24 mouse cellular contexts compared by ENCODE assay signal in the genomic region with DNA sequence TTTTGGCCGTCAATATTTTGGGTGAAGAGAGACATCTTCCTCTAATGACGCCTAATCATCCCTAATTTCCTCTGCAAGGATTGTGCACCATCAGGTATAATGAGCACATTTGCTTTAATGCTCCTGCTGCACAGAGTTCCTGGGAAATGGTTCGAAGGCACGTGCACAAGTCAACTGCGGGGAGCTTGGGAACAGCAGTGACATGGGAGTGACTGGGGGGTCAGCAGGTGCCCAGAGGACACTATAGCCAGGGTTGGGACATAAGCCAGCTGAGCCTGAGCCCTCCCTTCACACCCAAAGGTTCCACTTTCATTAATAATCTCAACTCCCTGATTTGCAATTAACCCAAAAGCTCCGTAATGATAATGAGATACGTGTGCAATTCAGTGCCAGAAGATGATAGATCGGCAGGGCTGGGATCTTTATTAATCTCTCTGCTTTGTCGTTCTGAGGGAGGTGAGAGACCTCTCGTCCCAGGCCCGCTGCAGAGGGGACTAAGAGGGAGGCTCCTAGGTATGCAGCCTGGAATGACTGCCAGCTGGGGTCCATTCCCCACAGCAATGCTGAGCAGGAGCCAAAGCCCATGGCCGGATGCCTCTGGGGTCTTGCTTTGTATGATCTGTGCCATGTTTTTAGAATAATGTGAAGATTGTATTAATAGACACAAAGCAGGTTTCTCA.
DNase-seq lines count a peak whose midpoint lies in the region; ATAC-seq and TF ChIP-seq lines count a peak whose summit lies in the region.
"Had no signal": no experiment of that assay in that cellular context is flagged by ENCODE, and none has a peak within 500 bp of the region (broad histone marks: within the 10 kb centered on the region; RNA-seq: fewer than 3 reads in every experiment).

No protein-coding gene starts in this region.

- ATAC-seq in midbrain, embryonic 13.5 days = no peak
- ATAC-seq in midbrain, embryonic 16.5 days = no peak
- peak; percentile 69; the same call in 1 of the 2 replicates for ATAC-seq in hindbrain, embryonic 12.5 days (ENCODE audit: low FRiP score)
- ATAC-seq in hindbrain, postnatal 0 days = no peak
- ATAC-seq: CD4-positive, CD25-positive, alpha-beta regulatory T cell, adult 4 months; intestine, postnatal 0 days had no signal

- no peak overlapping the region for H3K9ac ChIP-seq in midbrain, embryonic 13.5 days (replicated peaks)
- H3K9ac ChIP-seq in midbrain, embryonic 16.5 days (ENCODE audit: low read depth, low read length) = no peak overlapping the region
- H3K9ac ChIP-seq in hindbrain, embryonic 12.5 days = no peak overlapping the region
- no peak overlapping the region for H3K9ac ChIP-seq in hindbrain, postnatal 0 days (replicated peaks; ENCODE audit: low read length)
- H3K9ac ChIP-seq: limb, embryonic 13.5 days; lung, embryonic 15.5 days had no signal

- no peak overlapping the region for H3K4me2 ChIP-seq in midbrain, embryonic 13.5 days (replicated peaks)
- H3K4me2 ChIP-seq in midbrain, embryonic 16.5 days (ENCODE audit: low read length) = no peak overlapping the region
- no peak overlapping the region for H3K4me2 ChIP-seq in hindbrain, embryonic 12.5 days (replicated peaks)
- no peak overlapping the region for H3K4me2 ChIP-seq in hindbrain, postnatal 0 days (ENCODE audit: low read depth, low read length)
- H3K4me2 ChIP-seq: limb, embryonic 13.5 days; liver, embryonic 11.5 days; lung, embryonic 15.5 days; midbrain, embryonic 11.5 days had no signal

- H3K9me3 ChIP-seq in midbrain, embryonic 13.5 days = no peaks in the 10 kb centered on the region
- H3K9me3 ChIP-seq in midbrain, embryonic 16.5 days (replicated peaks; ENCODE audit: control insufficient read depth, low read length, poor library complexity, severe bottlenecking) = no peaks in the 10 kb centered on the region
- no peaks in the 10 kb centered on the region for H3K9me3 ChIP-seq in hindbrain, embryonic 10.5 days
- H3K9me3 ChIP-seq in hindbrain, embryonic 12.5 days (replicated peaks) = no peaks in the 10 kb centered on the region
- no peaks in the 10 kb centered on the region for H3K9me3 ChIP-seq in hindbrain, postnatal 0 days (ENCODE audit: low read length)
- H3K9me3 ChIP-seq: lung, embryonic 15.5 days had no signal

- no peaks in the 10 kb centered on the region for H3K27me3 ChIP-seq in midbrain, embryonic 13.5 days
- no peaks in the 10 kb centered on the region for H3K27me3 ChIP-seq in midbrain, embryonic 16.5 days (ENCODE audit: control insufficient read depth, insufficient read depth, low read depth, low read length)
- no peaks in the 10 kb centered on the region for H3K27me3 ChIP-seq in hindbrain, embryonic 10.5 days (ENCODE audit: insufficient read depth, poor library complexity, severe bottlenecking)
- H3K27me3 ChIP-seq in hindbrain, embryonic 12.5 days = no peaks in the 10 kb centered on the region
- H3K27me3 ChIP-seq in hindbrain, postnatal 0 days (ENCODE audit: insufficient read depth, low read length) = no peaks in the 10 kb centered on the region
- H3K27me3 ChIP-seq: lung, embryonic 15.5 days had no signal

- no peaks in the 10 kb centered on the region for H3K36me3 ChIP-seq in midbrain, embryonic 13.5 days
- no peaks in the 10 kb centered on the region for H3K36me3 ChIP-seq in midbrain, embryonic 16.5 days (ENCODE audit: control insufficient read depth, insufficient read depth, low read length)
- H3K36me3 ChIP-seq in hindbrain, embryonic 10.5 days = no peaks in the 10 kb centered on the region
- H3K36me3 ChIP-seq in hindbrain, embryonic 12.5 days = no peaks in the 10 kb centered on the region
- H3K36me3 ChIP-seq in hindbrain, postnatal 0 days (ENCODE audit: insufficient read depth, low read length) = no peaks in the 10 kb centered on the region
- H3K36me3 ChIP-seq: limb, embryonic 13.5 days; lung, embryonic 15.5 days had no signal

- no peak overlapping the region for H3K4me3 ChIP-seq in midbrain, embryonic 13.5 days (replicated peaks)
- H3K4me3 ChIP-seq in midbrain, embryonic 16.5 days (ENCODE audit: low read depth, low read length) = no peak overlapping the region
- H3K4me3 ChIP-seq in hindbrain, embryonic 10.5 days = no peak overlapping the region
- H3K4me3 ChIP-seq in hindbrain, embryonic 12.5 days = no peak overlapping the region
- no peak overlapping the region for H3K4me3 ChIP-seq in hindbrain, postnatal 0 days (ENCODE audit: low read length)
- H3K4me3 ChIP-seq: erythroblast, embryonic 14.5 days; limb, embryonic 13.5 days; lung, embryonic 15.5 days had no signal

- DNase-seq in hindbrain, embryonic 10.5 days (ENCODE audit: low spot score) = peak; percentile 2
- DNase-seq in hindbrain, postnatal 0 days (ENCODE audit: low spot score) = peak; percentile 39
- no peak for DNase-seq in kidney, postnatal 14 days
- no peak for DNase-seq in spleen, postnatal 10 days (ENCODE audit: low spot score in 2 of 2)
- no peak for DNase-seq in adrenal gland, postnatal 36 days
- DNase-seq: cerebellum, adult 2 months; cerebellum, postnatal 14 days; gastrocnemius, postnatal 25 days; heart, postnatal 14 days; kidney, adult 9 months; kidney, postnatal 10 days; right cerebral cortex, adult 18-20 months; spleen, adult 18-20 months had no signal

- peak overlapping the region; percentile 7; the same call in 1 of the 2 replicates for H3K27ac ChIP-seq in midbrain, embryonic 13.5 days
- no peak overlapping the region for H3K27ac ChIP-seq in midbrain, embryonic 16.5 days (ENCODE audit: low read length)
- no peak overlapping the region for H3K27ac ChIP-seq in hindbrain, embryonic 10.5 days
- peak overlapping the region; percentile 35; the same call in 1 of the 2 replicates for H3K27ac ChIP-seq in hindbrain, embryonic 12.5 days
- H3K27ac ChIP-seq in hindbrain, postnatal 0 days = no peak overlapping the region
- H3K27ac ChIP-seq: limb, embryonic 13.5 days; lung, embryonic 15.5 days; stomach, postnatal 0 days had no signal

- WGBS in midbrain, embryonic 13.5 days = 65% methylated on average over 12 of the region's 12 CpGs
- 39% methylated on average over 12 of the region's 12 CpGs for WGBS in midbrain, embryonic 16.5 days
- WGBS in hindbrain, embryonic 10.5 days = 78% methylated on average over 12 of the region's 12 CpGs
- 54% methylated on average over 12 of the region's 12 CpGs for WGBS in hindbrain, embryonic 12.5 days
- 48% methylated on average over 12 of the region's 12 CpGs for WGBS in hindbrain, postnatal 0 days

- no peak for TF ChIP-seq CTCF in hindbrain, postnatal 0 days (IDR thresholded peaks at IDR 0.05; ENCODE audit: low read depth)

- peaks cover 9% of the 10 kb centered on the region for H3K4me1 ChIP-seq in midbrain, embryonic 13.5 days (replicated peaks)
- H3K4me1 ChIP-seq in midbrain, embryonic 16.5 days (ENCODE audit: control insufficient read depth, insufficient read depth, low read length) = peaks cover 3% of the 10 kb centered on the region; the same call in 1 of the 2 replicates
- H3K4me1 ChIP-seq in hindbrain, embryonic 10.5 days (replicated peaks) = 0 out of 2 replicates have a peak, but pooled peaks cover 6% of the 10 kb centered on the region
- H3K4me1 ChIP-seq in hindbrain, embryonic 12.5 days = peaks cover 10% of the 10 kb centered on the region; the same call in 1 of the 2 replicates
- H3K4me1 ChIP-seq in hindbrain, postnatal 0 days (ENCODE audit: insufficient read depth, low read length) = no peaks in the 10 kb centered on the region
- H3K4me1 ChIP-seq: limb, embryonic 13.5 days; lung, embryonic 15.5 days had no signal

Comparison
In these comparisons a context has a peak if more than half of its experiments do, and no peak if none do; other contexts are left out.
1. H3K27ac ChIP-seq: peak in midbrain, embryonic 13.5 days (single experiment) and hindbrain, embryonic 12.5 days (single experiment); none in midbrain, embryonic 16.5 days (single experiment), hindbrain, embryonic 10.5 days (single experiment) and hindbrain, postnatal 0 days (single experiment).
2. DNase-seq: peak in hindbrain, embryonic 10.5 days (single experiment) and hindbrain, postnatal 0 days (single experiment); none in kidney, postnatal 14 days (single experiment), spleen, postnatal 10 days (0 of 2) and adrenal gland, postnatal 36 days (0 of 2).